Mouse (Mus musculus) MEL (cell line): ENCODE results near the gene Iglon5. TPM values are rescaled to one million over a fixed set of nuclear protein-coding genes. Genes with fewer than 3 reads are reported as not detected.
A peak's percentile ranks its signal among the peaks of the same experiment; 100 is the strongest.

Experiments
- DNase-seq: peaks from one replicate; pipeline ENCODE4 v3.0.0; 2011; ENCODE audit warnings: low read depth, low spot score
- H3K27ac ChIP-seq: 2 replicates; pipeline ENCODE4 v1.5.1; 2012; ENCODE audit warnings: low read depth, mild to moderate bottlenecking, control low read depth, low read length, moderate library complexity; ENCODE audit not compliant: control insufficient read depth
- H3K27me3 ChIP-seq, 2 experiments: fragments of 150-350 bp in 1 of 2; sonication (generic) in 1 of 2; 2 replicates each; pipeline ENCODE4 v1.6.1; 2012; ENCODE audit warnings: low read length in 2 of 2, mild to moderate bottlenecking in 2 of 2, improper control_type of control experiment in 1 of 2, moderate library complexity in 1 of 2; ENCODE audit not compliant: insufficient read depth in 2 of 2, control insufficient read depth in 1 of 2
- H3K36me3 ChIP-seq, 2 experiments: 2 replicates each; pipeline ENCODE4 v1.6.1; 2012 to 2014; ENCODE audit warnings: low read length in 2 of 2, improper control_type of control experiment in 1 of 2, inconsistent platforms in 1 of 2, mild to moderate bottlenecking in 1 of 2; ENCODE audit not compliant: insufficient read depth in 2 of 2, control insufficient read depth in 1 of 2
- H3K4me1 ChIP-seq, 2 experiments: fragments of 150-350 bp in 1 of 2; sonication (generic) in 1 of 2; 2 replicates each; pipeline ENCODE4 v1.6.1; 2012; ENCODE audit warnings: low read length in 2 of 2, improper control_type of control experiment in 1 of 2, mild to moderate bottlenecking in 1 of 2; ENCODE audit not compliant: insufficient read depth in 2 of 2, control insufficient read depth in 1 of 2
- H3K4me3 ChIP-seq, 2 experiments: fragments of 150-350 bp in 1 of 2; sonication (generic) in 1 of 2; 2 replicates each; pipeline ENCODE4 v1.5.1; 2012; ENCODE audit warnings: low read depth in 2 of 2, low read length in 2 of 2, mild to moderate bottlenecking in 2 of 2, moderate library complexity in 2 of 2, control low read depth in 1 of 2, improper control_type of control experiment in 1 of 2; ENCODE audit not compliant: control insufficient read depth in 1 of 2, insufficient read depth in 1 of 2
- H3K79me2 ChIP-seq: 2 replicates; pipeline ENCODE4 v1.6.1; 2012; ENCODE audit warnings: mild to moderate bottlenecking, low read length, moderate library complexity; ENCODE audit not compliant: control insufficient read depth, poor library complexity, insufficient read depth
- H3K9ac ChIP-seq: 2 replicates; pipeline ENCODE4 v1.6.1; 2012; ENCODE audit warnings: low read depth, mild to moderate bottlenecking, control low read depth, low read length, moderate library complexity; ENCODE audit not compliant: control insufficient read depth, poor library complexity, severe bottlenecking
- H3K9me3 ChIP-seq: fragments of 150-350 bp; sonication (generic); replicated peaks from 2 replicates; pipeline ENCODE4 v1.6.1; 2012; ENCODE audit warnings: mild to moderate bottlenecking, low read length, improper control_type of control experiment, moderate library complexity; ENCODE audit not compliant: insufficient read depth
- BHLHE40 ChIP-seq: IDR thresholded peaks from 2 replicates; pipeline ENCODE4 v1.6.1; 2012; ENCODE audit warnings: low read depth, mild to moderate bottlenecking, inconsistent platforms, low read length, improper control_type of control experiment, borderline replicate concordance
- CHD1 ChIP-seq: IDR thresholded peaks from 2 replicates; pipeline ENCODE4 v1.6.1; 2012; ENCODE audit warnings: low read depth, mild to moderate bottlenecking, inconsistent platforms, low read length, improper control_type of control experiment
- CHD2 ChIP-seq: IDR thresholded peaks from 2 replicates; pipeline ENCODE4 v1.6.1; 2011; ENCODE audit warnings: low read length, improper control_type of control experiment
- CTCF ChIP-seq, 3 experiments: IDR thresholded peaks in 2 of 3; conservative IDR thresholded peaks in 1 of 3; 2 replicates each; pipeline ENCODE4 v1.5.1; 2011 to 2012; ENCODE audit warnings: low read length in 3 of 3, low read depth in 2 of 3, mild to moderate bottlenecking in 2 of 3, improper control_type of control experiment in 1 of 3, inconsistent platforms in 1 of 3, mixed read lengths in 1 of 3, moderate library complexity in 1 of 3; ENCODE audit not compliant: control insufficient read depth in 1 of 3, insufficient read depth in 1 of 3, poor library complexity in 1 of 3, severe bottlenecking in 1 of 3
- E2F4 ChIP-seq: IDR thresholded peaks from 2 replicates; pipeline ENCODE4 v1.6.1; 2011; ENCODE audit warnings: low read depth, low read length, improper control_type of control experiment, borderline replicate concordance
- ELF1 ChIP-seq: IDR thresholded peaks from 2 replicates; pipeline ENCODE4 v1.6.1; 2014; ENCODE audit warnings: low read depth, mild to moderate bottlenecking, inconsistent platforms, low read length, improper control_type of control experiment, moderate library complexity
- EP300 ChIP-seq, 2 experiments: IDR thresholded peaks; 2 replicates each; pipeline ENCODE4 v1.6.1; 2011; ENCODE audit warnings: improper control_type of control experiment in 2 of 2, low read length in 2 of 2, low read depth in 1 of 2, mild to moderate bottlenecking in 1 of 2
- ETS1 ChIP-seq: IDR thresholded peaks from 2 replicates; pipeline ENCODE4 v1.6.1; 2012; ENCODE audit warnings: low read depth, mild to moderate bottlenecking, inconsistent platforms, low read length, improper control_type of control experiment, moderate library complexity
- GABPA ChIP-seq: IDR thresholded peaks from 2 replicates; pipeline ENCODE4 v1.6.1; 2012; ENCODE audit warnings: low read depth, mild to moderate bottlenecking, inconsistent platforms, low read length, improper control_type of control experiment, moderate library complexity
- GATA1 ChIP-seq: IDR thresholded peaks from 2 replicates; pipeline ENCODE4 v1.6.1; 2011; ENCODE audit warnings: low read depth, low read length, improper control_type of control experiment
- HCFC1 ChIP-seq: IDR thresholded peaks from 2 replicates; pipeline ENCODE4 v1.6.1; 2012; ENCODE audit warnings: low read depth, mild to moderate bottlenecking, inconsistent platforms, low read length, improper control_type of control experiment, moderate library complexity
- JUND ChIP-seq: IDR thresholded peaks from 2 replicates; pipeline ENCODE4 v1.6.1; 2011; ENCODE audit warnings: low read depth, mild to moderate bottlenecking, improper control_type of control experiment, low read length
- KAT2A ChIP-seq: conservative IDR thresholded peaks from 2 replicates; pipeline ENCODE4 v1.6.1; 2012; ENCODE audit warnings: low read depth, low read length, improper control_type of control experiment, inconsistent platforms
- MAFK ChIP-seq: IDR thresholded peaks from 2 replicates; pipeline ENCODE4 v1.6.1; 2011; ENCODE audit warnings: low read depth, mild to moderate bottlenecking, low read length, improper control_type of control experiment, borderline replicate concordance
- MAX ChIP-seq: IDR thresholded peaks from 2 replicates; pipeline ENCODE4 v1.6.1; 2011; ENCODE audit warnings: low read length, improper control_type of control experiment
- MAZ ChIP-seq: IDR thresholded peaks from 2 replicates; pipeline ENCODE4 v1.6.1; 2012; ENCODE audit warnings: low read depth, mild to moderate bottlenecking, inconsistent platforms, low read length, improper control_type of control experiment
- MEF2A ChIP-seq: IDR thresholded peaks from 2 replicates; pipeline ENCODE4 v1.6.1; 2014; ENCODE audit warnings: low read depth, mild to moderate bottlenecking, inconsistent platforms, low read length, improper control_type of control experiment; ENCODE audit not compliant: poor library complexity, insufficient replicate concordance, severe bottlenecking; ENCODE audit errors: extremely low read depth
- MXI1 ChIP-seq: IDR thresholded peaks from 2 replicates; pipeline ENCODE4 v1.6.1; 2011; ENCODE audit warnings: mild to moderate bottlenecking, low read depth, low read length, improper control_type of control experiment
- MYC ChIP-seq: IDR thresholded peaks from 2 replicates; pipeline ENCODE4 v1.6.1; 2011; ENCODE audit warnings: low read depth, mild to moderate bottlenecking, low read length, improper control_type of control experiment, moderate library complexity
- NELFE ChIP-seq: IDR thresholded peaks from 2 replicates; pipeline ENCODE4 v1.6.1; 2011; ENCODE audit warnings: low read depth, low read length, improper control_type of control experiment
- NRF1 ChIP-seq: IDR thresholded peaks from 2 replicates; pipeline ENCODE4 v1.6.1; 2014; ENCODE audit warnings: low read depth, mild to moderate bottlenecking, inconsistent platforms, low read length, improper control_type of control experiment, moderate library complexity; ENCODE audit not compliant: poor library complexity, insufficient read depth, severe bottlenecking
- POLR2A ChIP-seq, 2 experiments: IDR thresholded peaks; 2 replicates each; pipeline ENCODE4 v1.6.1; 2011 to 2012; ENCODE audit warnings: low read length in 2 of 2, mild to moderate bottlenecking in 2 of 2, control low read depth in 1 of 2, improper control_type of control experiment in 1 of 2, low read depth in 1 of 2, moderate library complexity in 1 of 2; ENCODE audit not compliant: control insufficient read depth in 1 of 2, insufficient read depth in 1 of 2, poor library complexity in 1 of 2
- POLR2AphosphoS2 ChIP-seq: IDR thresholded peaks from 2 replicates; pipeline ENCODE4 v1.6.1; 2011; ENCODE audit warnings: low read length, improper control_type of control experiment
- POLR2AphosphoS5 ChIP-seq: IDR thresholded peaks from 2 replicates; pipeline ENCODE4 v1.6.1; 2012; ENCODE audit warnings: low read depth, borderline replicate concordance, mild to moderate bottlenecking, inconsistent platforms, low read length, moderate library complexity, mixed read lengths
- RAD21 ChIP-seq: IDR thresholded peaks from 2 replicates; pipeline ENCODE4 v1.6.1; 2011; ENCODE audit warnings: mild to moderate bottlenecking, low read depth, low read length, improper control_type of control experiment
- RCOR1 ChIP-seq: IDR thresholded peaks from 2 replicates; pipeline ENCODE4 v1.6.1; 2012; ENCODE audit warnings: low read depth, mild to moderate bottlenecking, inconsistent platforms, low read length, improper control_type of control experiment
- SMC3 ChIP-seq: IDR thresholded peaks from 2 replicates; pipeline ENCODE4 v1.6.1; 2011; ENCODE audit warnings: low read depth, low read length, improper control_type of control experiment
- TAL1 ChIP-seq: IDR thresholded peaks from 2 replicates; pipeline ENCODE4 v1.6.1; 2012; ENCODE audit warnings: mild to moderate bottlenecking, inconsistent platforms, low read length, moderate library complexity, mixed read lengths
- TBP ChIP-seq: IDR thresholded peaks from 2 replicates; pipeline ENCODE4 v1.8.0; 2011; ENCODE audit warnings: low read depth, low read length, improper control_type of control experiment
- TCF12 ChIP-seq: IDR thresholded peaks from 2 replicates; pipeline ENCODE4 v1.6.1; 2014; ENCODE audit warnings: low read depth, mild to moderate bottlenecking, inconsistent platforms, low read length, improper control_type of control experiment, moderate library complexity
- USF2 ChIP-seq, 2 experiments: IDR thresholded peaks; 2 replicates each; pipeline ENCODE4 v1.6.1; 2011 to 2012; ENCODE audit warnings: improper control_type of control experiment in 2 of 2, low read length in 2 of 2, borderline replicate concordance in 1 of 2, inconsistent platforms in 1 of 2, low read depth in 1 of 2, mild to moderate bottlenecking in 1 of 2; ENCODE audit not compliant: insufficient read depth in 1 of 2
- ZC3H11A ChIP-seq: IDR thresholded peaks from 2 replicates; pipeline ENCODE4 v1.6.1; 2012; ENCODE audit warnings: low read depth, mild to moderate bottlenecking, inconsistent platforms, low read length, improper control_type of control experiment
- ZKSCAN1 ChIP-seq: IDR thresholded peaks from 2 replicates; pipeline ENCODE4 v1.6.1; 2012; ENCODE audit warnings: low read depth, mild to moderate bottlenecking, inconsistent platforms, low read length, improper control_type of control experiment, moderate library complexity
- ZMIZ1 ChIP-seq: IDR thresholded peaks from 2 replicates; pipeline ENCODE4 v1.6.1; 2012; ENCODE audit warnings: low read depth, mild to moderate bottlenecking, inconsistent platforms, low read length, improper control_type of control experiment, moderate library complexity
- ZNF384 ChIP-seq: IDR thresholded peaks from 2 replicates; pipeline ENCODE4 v1.6.1; 2012; ENCODE audit warnings: low read depth, mild to moderate bottlenecking, inconsistent platforms, low read length, improper control_type of control experiment
- polyA plus RNA-seq, 2 experiments: library from polyadenylated mRNA; stranded (reverse) in 1 of 2; unstranded in 1 of 2; fragments of >175 nt in 1 of 2; fragments of >200 nt in 1 of 2; gene quantifications; 2 replicates each; pipeline versions ENCODE4 v1.2.1 to v1.2.4; 2012; ENCODE audit warnings: low replicate concordance in 2 of 2, low read depth in 1 of 2; ENCODE audit not compliant: insufficient read length in 2 of 2, insufficient read depth in 1 of 2, missing spikeins in 1 of 2
- total RNA-seq: library from RNA; depleted of rRNA; stranded (reverse); fragments of 300-350 nt; gene quantifications from 2 replicates; pipeline ENCODE4 v1.2.3, GENCODE M21; 2012

The Iglon5 gene
- total and polyA plus RNA-seq, 3 experiments: not detected

- Histone ChIP-seq H3K4me1 (peaks cover 2 to 45% of the 10 kb centered on the region in 2 experiments; a peak in 2 of 4 replicates), H3K79me2 (peaks cover 25% of the 10 kb centered on the region)
- DNase-seq: no peak
Measured at GRCm38 (mm10) chr7:43447801-43448200, 42.1 kb downstream of the Iglon5 start.

GRCm38 (mm10) chr7:43443917-43444293 is 46.0 kb downstream of the Iglon5 start, which contains the start of the genes Etfb and Gm45233:
Gene Etfb (plus strand): TSS chr7:43444083.
Gene Gm45233 (plus strand): TSS chr7:43444128.
- peak; percentile 97 for DNase-seq
- H3K27ac ChIP-seq: peak within 1 kb of the TSS; percentile 73
- H3K27me3 ChIP-seq: no peaks in the 10 kb centered on the region
- peaks cover 0 to 18% of the 10 kb centered on the region in 2 experiments; a peak in 2 of 4 replicates for H3K36me3 ChIP-seq
- H3K79me2 ChIP-seq: peaks cover 25% of the 10 kb centered on the region
- H3K4me3 ChIP-seq: peak within 1 kb of the TSS; percentile 82 to 89
- peak within 1 kb of the TSS; percentile 82 for H3K9ac ChIP-seq
- H3K9me3 ChIP-seq: no peaks in the 10 kb centered on the region
- peaks cover 2 to 45% of the 10 kb centered on the region in 2 experiments; a peak in 2 of 4 replicates for H3K4me1 ChIP-seq
- no peak for TF ChIP-seq USF2 (IDR thresholded peaks at IDR 0.05; ENCODE audit: borderline replicate concordance in 1 of 2, insufficient read depth in 1 of 2, low read depth in 1 of 2, low read length in 2 of 2)
- no peak for TF ChIP-seq RCOR1
- peak; percentile 51 for TF ChIP-seq TBP
- TF ChIP-seq ZNF384: no peak
- no peak for TF ChIP-seq CTCF (IDR thresholded peaks at IDR 0.05 in 2 of 3, conservative IDR thresholded peaks at IDR 0.05 in 1 of 3; ENCODE audit: control insufficient read depth in 1 of 3, insufficient read depth in 1 of 3, low read depth in 2 of 3, low read length in 3 of 3, poor library complexity in 1 of 3, severe bottlenecking in 1 of 3)
- TF ChIP-seq GABPA: no peak
- TF ChIP-seq TCF12: no peak
- TF ChIP-seq ETS1: no peak
- no peak for TF ChIP-seq JUND
- TF ChIP-seq MAZ: no peak
- no peak for TF ChIP-seq E2F4
- TF ChIP-seq ELF1: 0 out of 2 replicates have a peak, but pooled peaks have one; percentile 32
- no peak for TF ChIP-seq BHLHE40
- no peak for TF ChIP-seq SMC3
- peak; percentile 67 to 69; a peak in 3 of 4 replicates for TF ChIP-seq POLR2A (IDR thresholded peaks at IDR 0.05; ENCODE audit: control insufficient read depth in 1 of 2, insufficient read depth in 1 of 2, low read depth in 1 of 2, low read length in 2 of 2, poor library complexity in 1 of 2)
- TF ChIP-seq MYC: peak; percentile 37; the same call in 1 of the 2 replicates
- TF ChIP-seq CHD2: no peak
- TF ChIP-seq GATA1: peak; percentile 27
- TF ChIP-seq ZC3H11A: no peak
- no peak for TF ChIP-seq RAD21
- TF ChIP-seq MAX: 0 out of 2 replicates have a peak, but pooled peaks have one; percentile 57
- TF ChIP-seq EP300 (IDR thresholded peaks at IDR 0.05; ENCODE audit: low read depth in 1 of 2, low read length in 2 of 2): no peak
- TF ChIP-seq POLR2AphosphoS5: no peak
- TF ChIP-seq KAT2A: no peak
- TF ChIP-seq NELFE: peak; percentile 73

More at GRCm38 (mm10) chr7:43447801-43448200, 42.1 kb downstream of the Iglon5 start:
- peaks cover 0 to 21% of the 10 kb centered on the region in 2 experiments; a peak in 2 of 4 replicates for H3K36me3 ChIP-seq
- H3K27ac ChIP-seq: no peak overlapping the region
- H3K9me3 ChIP-seq: no peaks in the 10 kb centered on the region
- no peak overlapping the region for H3K9ac ChIP-seq
- TF ChIP-seq MXI1: no peak
- no peak for TF ChIP-seq MEF2A
- TF ChIP-seq NELFE: no peak
- no peak for TF ChIP-seq SMC3
- no peak for TF ChIP-seq TAL1
- no peak for TF ChIP-seq MAFK
- no peak for TF ChIP-seq NRF1
- TF ChIP-seq JUND: no peak
- no peak for TF ChIP-seq MAX
- no peak for TF ChIP-seq HCFC1
- TF ChIP-seq POLR2AphosphoS2: no peak
- no peak for TF ChIP-seq POLR2A (IDR thresholded peaks at IDR 0.05; ENCODE audit: control insufficient read depth in 1 of 2, insufficient read depth in 1 of 2, low read depth in 1 of 2, low read length in 2 of 2, poor library complexity in 1 of 2)
- no peak for TF ChIP-seq CHD2
- TF ChIP-seq CHD1: no peak
- TF ChIP-seq ZMIZ1: no peak
- no peak for TF ChIP-seq CTCF (IDR thresholded peaks at IDR 0.05 in 2 of 3, conservative IDR thresholded peaks at IDR 0.05 in 1 of 3; ENCODE audit: control insufficient read depth in 1 of 3, insufficient read depth in 1 of 3, low read depth in 2 of 3, low read length in 3 of 3, poor library complexity in 1 of 3, severe bottlenecking in 1 of 3)
- TF ChIP-seq POLR2AphosphoS5: no peak
- TF ChIP-seq ZKSCAN1: no peak
- TF ChIP-seq, all 39 proteins: peak for 0
- no peaks in the 10 kb centered on the region for H3K27me3 ChIP-seq
- H3K4me3 ChIP-seq: no peak overlapping the region
